Mouse (Mus musculus) ES-E14 (cell line): ENCODE measurements around the gene Irs3.
A peak's percentile ranks its signal among the peaks of the same experiment; 100 is the strongest.

Experiments used
- CHD2 ChIP-seq: IDR thresholded peaks from 2 replicates; pipeline ENCODE4 v1.6.1; 2014; ENCODE audit warnings: mild to moderate bottlenecking, low read depth, low read length, inconsistent platforms
- ZC3H11A ChIP-seq: IDR thresholded peaks from 2 replicates; pipeline ENCODE4 v1.6.1; 2012; ENCODE audit warnings: low read depth, mild to moderate bottlenecking, inconsistent platforms, low read length, borderline replicate concordance

GRCm38 (mm10) chr5:137628498-137629305 is 16.8 kb downstream of the Irs3 start, which contains the start of the genes Fbxo24, Lrch4 and Gm20605:
- TF ChIP-seq CHD2 = peak; percentile 98
- TF ChIP-seq ZC3H11A = no peak
